Mouse (Mus musculus) CH12.LX (cell line): ENCODE measurements around the gene Grin2a. TPM values are rescaled to one million over a fixed set of nuclear protein-coding genes. Genes with fewer than 3 reads are reported as not detected.

Experiments used
- DNase-seq: peaks from one replicate; pipeline ENCODE4 v3.0.0-alpha.2; 2013; ENCODE audit errors: extremely low read depth
- H3K27ac ChIP-seq: 2 replicates; pipeline ENCODE4 v1.5.1; 2012; ENCODE audit warnings: low read depth, mild to moderate bottlenecking, control low read depth, moderate library complexity; ENCODE audit not compliant: insufficient read depth
- H3K27me3 ChIP-seq: replicated peaks from 2 replicates; pipeline ENCODE3; 2012; ENCODE audit warnings: inconsistent platforms
- H3K36me3 ChIP-seq, 2 experiments: replicated peaks in 1 of 2; 2 replicates each; pipeline versions ENCODE3 to v1.6.1; 2012; ENCODE audit warnings: inconsistent platforms in 1 of 2, low read length in 1 of 2, mild to moderate bottlenecking in 1 of 2, mixed read lengths in 1 of 2, moderate library complexity in 1 of 2; ENCODE audit not compliant: control insufficient read depth in 1 of 2, insufficient read depth in 1 of 2
- H3K4me1 ChIP-seq, 2 experiments: 2 replicates each; pipeline ENCODE4 v1.6.1; 2012; ENCODE audit warnings: inconsistent platforms in 1 of 2, moderate library complexity in 1 of 2; ENCODE audit not compliant: insufficient read depth in 2 of 2, control insufficient read depth in 1 of 2
- H3K4me2 ChIP-seq: 2 replicates; pipeline ENCODE4 v1.6.1; 2012; ENCODE audit warnings: low read depth, mild to moderate bottlenecking, control low read depth; ENCODE audit not compliant: poor library complexity, insufficient read depth, severe bottlenecking
- H3K4me3 ChIP-seq, 3 experiments: fragments of 150-350 bp in 1 of 3; sonication (generic) in 1 of 3; replicated peaks in 1 of 3; 2 replicates each; pipeline versions ENCODE3 to v1.5.1; 2011 to 2012; ENCODE audit warnings: low read depth in 2 of 3, low read length in 2 of 3, mild to moderate bottlenecking in 2 of 3, moderate library complexity in 2 of 3, control low read depth in 1 of 3, improper control_type of control experiment in 1 of 3, inconsistent platforms in 1 of 3, mixed read lengths in 1 of 3; ENCODE audit not compliant: poor library complexity in 1 of 3
- H3K79me2 ChIP-seq: replicated peaks from 2 replicates; pipeline ENCODE4 v1.6.1; 2012; ENCODE audit warnings: mild to moderate bottlenecking, moderate library complexity; ENCODE audit not compliant: control insufficient read depth, poor library complexity, insufficient read depth, severe bottlenecking; ENCODE audit errors: extremely low read depth
- H3K9ac ChIP-seq: 2 replicates; pipeline ENCODE4 v1.6.1; 2012; ENCODE audit warnings: low read depth, mild to moderate bottlenecking, control low read depth, moderate library complexity; ENCODE audit not compliant: insufficient read depth
- H3K9me3 ChIP-seq: replicated peaks from 2 replicates; pipeline ENCODE3; 2012; ENCODE audit warnings: low read length, inconsistent platforms, mixed read lengths
- BHLHE40 ChIP-seq: IDR thresholded peaks from 2 replicates; pipeline ENCODE4 v1.6.1; 2011; ENCODE audit warnings: mild to moderate bottlenecking, low read depth, low read length, improper control_type of control experiment
- CHD1 ChIP-seq: IDR thresholded peaks from 2 replicates; pipeline ENCODE4 v1.6.1; 2012; ENCODE audit warnings: low read depth, low read length, improper control_type of control experiment, inconsistent platforms
- CHD2 ChIP-seq: IDR thresholded peaks from 2 replicates; pipeline ENCODE4 v1.6.1; 2011; ENCODE audit warnings: low read length, improper control_type of control experiment
- CTCF ChIP-seq, 2 experiments: IDR thresholded peaks in 1 of 2; conservative IDR thresholded peaks in 1 of 2; 2 replicates each; pipeline ENCODE4 v1.5.1; 2011 to 2012; ENCODE audit warnings: low read depth in 2 of 2, low read length in 2 of 2, improper control_type of control experiment in 1 of 2, inconsistent platforms in 1 of 2, mild to moderate bottlenecking in 1 of 2, moderate library complexity in 1 of 2
- E2F4 ChIP-seq: IDR thresholded peaks from 2 replicates; pipeline ENCODE4 v1.6.1; 2011; ENCODE audit warnings: low read depth, low read length, improper control_type of control experiment; ENCODE audit not compliant: insufficient replicate concordance
- ELF1 ChIP-seq: IDR thresholded peaks from 2 replicates; pipeline ENCODE4 v1.6.1; 2014; ENCODE audit warnings: low read depth, mild to moderate bottlenecking, inconsistent platforms, low read length, improper control_type of control experiment
- EP300 ChIP-seq: IDR thresholded peaks from 2 replicates; pipeline ENCODE4 v1.6.1; 2011; ENCODE audit warnings: low read length, improper control_type of control experiment
- ETS1 ChIP-seq: conservative IDR thresholded peaks from 2 replicates; pipeline ENCODE4 v1.6.1; 2012; ENCODE audit warnings: low read depth, mild to moderate bottlenecking, inconsistent platforms, low read length, improper control_type of control experiment, moderate library complexity
- GABPA ChIP-seq: IDR thresholded peaks from 2 replicates; pipeline ENCODE4 v1.6.1; 2012; ENCODE audit warnings: low read depth, low read length, improper control_type of control experiment, inconsistent platforms; ENCODE audit not compliant: insufficient replicate concordance
- HCFC1 ChIP-seq: IDR thresholded peaks from 2 replicates; pipeline ENCODE4 v1.6.1; 2012; ENCODE audit warnings: low read depth, mild to moderate bottlenecking, inconsistent platforms, low read length, improper control_type of control experiment
- KAT2A ChIP-seq: IDR thresholded peaks from 2 replicates; pipeline ENCODE4 v1.6.1; 2012; ENCODE audit warnings: low read length, improper control_type of control experiment, inconsistent platforms; ENCODE audit not compliant: insufficient replicate concordance
- MAX ChIP-seq: IDR thresholded peaks from 2 replicates; pipeline ENCODE4 v1.6.1; 2011; ENCODE audit warnings: low read length, improper control_type of control experiment
- MAZ ChIP-seq: IDR thresholded peaks from 2 replicates; pipeline ENCODE4 v1.6.1; 2012; ENCODE audit warnings: low read depth, mild to moderate bottlenecking, inconsistent platforms, low read length, improper control_type of control experiment, moderate library complexity
- MXI1 ChIP-seq: IDR thresholded peaks from 2 replicates; pipeline ENCODE4 v1.6.1; 2011; ENCODE audit warnings: mild to moderate bottlenecking, low read depth, low read length, improper control_type of control experiment
- MYC ChIP-seq: IDR thresholded peaks from 2 replicates; pipeline ENCODE4 v1.6.1; 2011; ENCODE audit warnings: low read depth, mild to moderate bottlenecking, improper control_type of control experiment, low read length
- NRF1 ChIP-seq: IDR thresholded peaks from 2 replicates; pipeline ENCODE4 v1.6.1; 2014; ENCODE audit warnings: low read depth, mild to moderate bottlenecking, inconsistent platforms, low read length, improper control_type of control experiment, moderate library complexity
- PAX5 ChIP-seq: IDR thresholded peaks from 2 replicates; pipeline ENCODE4 v1.6.1; 2012; ENCODE audit warnings: low read length, inconsistent platforms, mixed read lengths
- POLR2AphosphoS2 ChIP-seq: IDR thresholded peaks from 2 replicates; pipeline ENCODE4 v1.6.1; 2011; ENCODE audit warnings: low read depth, low read length, improper control_type of control experiment
- RAD21 ChIP-seq: IDR thresholded peaks from 2 replicates; pipeline ENCODE4 v1.6.1; 2011; ENCODE audit warnings: low read depth, mild to moderate bottlenecking, low read length, improper control_type of control experiment, moderate library complexity
- RCOR1 ChIP-seq: conservative IDR thresholded peaks from 2 replicates; pipeline ENCODE4 v1.6.1; 2012; ENCODE audit warnings: low read depth, mild to moderate bottlenecking, inconsistent platforms, low read length, improper control_type of control experiment
- TCF12 ChIP-seq: IDR thresholded peaks from 2 replicates; pipeline ENCODE4 v1.6.1; 2014; ENCODE audit warnings: low read depth, mild to moderate bottlenecking, inconsistent platforms, low read length, improper control_type of control experiment
- UBTF ChIP-seq: IDR thresholded peaks from 2 replicates; pipeline ENCODE4 v1.6.1; 2012; ENCODE audit warnings: low read depth, mild to moderate bottlenecking, inconsistent platforms, low read length, improper control_type of control experiment, moderate library complexity
- USF1 ChIP-seq: IDR thresholded peaks from 2 replicates; pipeline ENCODE4 v1.6.1; 2014; ENCODE audit warnings: low read depth, mild to moderate bottlenecking, inconsistent platforms, low read length, improper control_type of control experiment
- ZC3H11A ChIP-seq: IDR thresholded peaks from 2 replicates; pipeline ENCODE4 v1.6.1; 2012; ENCODE audit warnings: low read depth, mild to moderate bottlenecking, inconsistent platforms, low read length, improper control_type of control experiment
- ZMIZ1 ChIP-seq: IDR thresholded peaks from 2 replicates; pipeline ENCODE4 v1.6.1; 2012; ENCODE audit warnings: low read depth, mild to moderate bottlenecking, inconsistent platforms, low read length, improper control_type of control experiment
- ZNF384 ChIP-seq: IDR thresholded peaks from 2 replicates; pipeline ENCODE4 v1.6.1; 2012; ENCODE audit warnings: low read depth, low read length, improper control_type of control experiment, inconsistent platforms
- dilution Hi-C: fragments of 300-500 bp; cut with MboI; formaldehyde crosslinking; loops from 2 replicates; pipeline ENCODE4 v1.14.3; 2020; ENCODE audit warnings: low sequenced_read_pairs; ENCODE audit not compliant: extremely low pct_unique_long_range_greater_than_20kb, extremely low pct_ligation_motif_present
- in situ Hi-C: fragments of 300-500 bp; cut with MboI; formaldehyde crosslinking; loops from 3 replicates; pipeline ENCODE4 v1.14.3; 2019; ENCODE audit warnings: low sequenced_read_pairs, low pct_ligation_motif_present, low pct_unique_long_range_greater_than_20kb, mixed read lengths
- polyA plus RNA-seq: library from polyadenylated mRNA; unstranded; fragments of >175 nt; gene quantifications from 2 replicates; pipeline ENCODE4 v1.2.1, GENCODE M21; 2012; ENCODE audit warnings: low read depth; ENCODE audit not compliant: insufficient read length
- total RNA-seq, 2 experiments: library from RNA; depleted of rRNA; stranded (reverse); fragments of 300-350 nt in 1 of 2; fragments of >200 nt in 1 of 2; gene quantifications; 2 replicates each; pipeline ENCODE4 v1.2.3; 2012 to 2014

Gene Grin2a
- total and polyA plus RNA-seq, 3 experiments: not detected

DNA sequence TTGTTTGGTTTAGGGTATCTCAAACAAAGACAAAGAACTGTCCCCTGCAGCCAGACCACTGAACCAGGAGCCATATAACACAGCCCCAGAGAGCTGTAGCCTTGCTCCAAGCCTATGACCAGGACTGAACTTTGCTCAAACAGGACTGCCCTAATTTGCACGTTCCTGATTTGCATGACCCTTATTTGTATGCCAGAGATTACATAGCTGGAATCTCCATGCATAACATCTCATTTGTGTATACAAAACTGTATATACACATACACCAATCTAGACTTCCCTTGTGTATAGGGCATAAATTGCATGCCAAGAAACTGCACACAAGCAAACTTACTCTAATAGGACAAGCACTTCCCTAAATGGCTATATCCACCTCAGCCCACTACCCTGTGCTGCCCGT, 428.1 kb downstream of the Grin2a start:
- no peaks in the 10 kb centered on the region for H3K79me2 ChIP-seq
- H3K27me3 ChIP-seq: no peaks in the 10 kb centered on the region
- H3K4me3 ChIP-seq: no peak overlapping the region
- peaks cover 9 to 47% of the 10 kb centered on the region in 2 experiments; a peak in 3 of 4 replicates for H3K4me1 ChIP-seq
- H3K36me3 ChIP-seq: no peaks in the 10 kb centered on the region
- no peaks in the 10 kb centered on the region for H3K9me3 ChIP-seq
- TF ChIP-seq ELF1 (no peak), MAX (no peak), BHLHE40 (peak; percentile 50; the same call in 1 of the 2 replicates)
- DNase-seq: peak; percentile 48
- H3K27ac ChIP-seq: no peak overlapping the region
- peak overlapping the region; percentile 6; the same call in 1 of the 2 replicates for H3K4me2 ChIP-seq
- in situ Hi-C loops: no loop called here
- no peak overlapping the region for H3K9ac ChIP-seq
- dilution Hi-C loops: no loop called here

DNA sequence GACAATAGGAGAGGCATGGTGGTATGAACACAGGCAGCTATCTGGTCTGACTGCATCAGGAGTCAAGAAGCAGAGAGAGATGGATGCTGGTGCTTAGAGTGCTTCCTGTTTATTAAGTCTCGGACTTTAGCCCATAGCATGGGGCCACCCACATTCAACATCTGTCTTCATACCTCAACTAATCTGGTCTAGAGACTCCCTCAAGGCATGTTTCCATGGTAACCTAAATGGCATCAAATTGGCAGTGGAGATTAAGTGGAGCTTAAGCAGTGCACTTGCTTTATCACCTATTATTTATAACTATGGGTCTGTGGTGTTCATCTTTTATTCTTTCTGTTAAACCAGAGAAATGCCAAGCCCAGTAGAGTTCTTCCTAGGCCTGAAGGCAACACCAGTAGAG, 433.5 kb downstream of the Grin2a start:
- no peaks in the 10 kb centered on the region for H3K36me3 ChIP-seq

DNA sequence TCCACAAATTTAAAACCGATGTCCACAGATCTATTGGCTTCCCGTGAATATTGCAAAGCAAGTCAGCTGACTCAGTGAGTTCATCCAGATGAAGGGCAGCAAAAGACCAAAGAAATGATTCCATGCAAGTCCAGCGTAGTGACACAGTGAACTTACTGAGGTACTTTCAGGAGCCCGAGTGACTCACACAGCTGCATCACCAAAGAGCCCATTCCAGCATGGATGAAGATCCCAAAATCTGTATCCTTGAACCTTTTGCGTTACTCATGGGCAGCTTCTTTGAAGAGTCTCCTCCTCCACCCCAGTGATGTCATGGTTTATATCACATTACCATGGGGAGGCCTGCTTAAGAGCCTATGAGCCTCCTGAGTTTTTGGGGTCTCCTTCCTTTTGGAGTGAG, 460.2 kb downstream of the Grin2a start:
- no peaks in the 10 kb centered on the region for H3K4me1 ChIP-seq
- no peak overlapping the region for H3K4me2 ChIP-seq
- no peaks in the 10 kb centered on the region for H3K9me3 ChIP-seq
- no peaks in the 10 kb centered on the region for H3K27me3 ChIP-seq
- dilution Hi-C loops: no loop called here
- H3K4me3 ChIP-seq: no peak overlapping the region
- DNase-seq: no peak
- H3K36me3 ChIP-seq: no peaks in the 10 kb centered on the region
- H3K27ac ChIP-seq: no peak overlapping the region
- H3K79me2 ChIP-seq: no peaks in the 10 kb centered on the region
- TF ChIP-seq TCF12 (no peak), RAD21 (no peak), HCFC1 (no peak), CTCF (conservative IDR thresholded peaks at IDR 0.05 in 1 of 2, IDR thresholded peaks at IDR 0.05 in 1 of 2; ENCODE audit: low read depth in 2 of 2, low read length in 2 of 2) (no peak), NRF1 (no peak), MXI1 (no peak), KAT2A (no peak), CHD2 (no peak), E2F4 (no peak), USF1 (no peak), PAX5 (no peak), CHD1 (no peak), GABPA (no peak), MYC (no peak), ZC3H11A (no peak), MAZ (no peak), UBTF (no peak)
- H3K9ac ChIP-seq: no peak overlapping the region
- in situ Hi-C loops: no loop called here

More for the DNA sequence above, 433.5 kb downstream of the Grin2a start:
- Histone ChIP-seq H3K4me2 (no peak overlapping the region), H3K9ac (no peak overlapping the region), H3K27me3 (no peaks in the 10 kb centered on the region), H3K9me3 (no peaks in the 10 kb centered on the region), H3K4me3 (no peak overlapping the region), H3K27ac (no peak overlapping the region), H3K79me2 (no peaks in the 10 kb centered on the region), H3K4me1 (peaks cover 10 to 22% of the 10 kb centered on the region in 2 experiments; a peak in 3 of 4 replicates)
- in situ Hi-C loops: no loop called here
- DNase-seq: no peak
- dilution Hi-C loops: no loop called here
- no peak for TF ChIP-seq MXI1
- TF ChIP-seq BHLHE40: no peak
- TF ChIP-seq GABPA: no peak
- TF ChIP-seq RCOR1: no peak
- no peak for TF ChIP-seq UBTF
- TF ChIP-seq ZC3H11A: no peak
- TF ChIP-seq POLR2AphosphoS2: no peak
- TF ChIP-seq TCF12: no peak
- TF ChIP-seq HCFC1: no peak
- TF ChIP-seq ZMIZ1: no peak
- no peak for TF ChIP-seq ETS1
- TF ChIP-seq RAD21: no peak
- TF ChIP-seq USF1: no peak
- no peak for TF ChIP-seq MYC
- TF ChIP-seq KAT2A: no peak
- no peak for TF ChIP-seq ZNF384
- TF ChIP-seq EP300: no peak
- no peak for TF ChIP-seq CHD2
